9 mouse cellular contexts compared by ENCODE assay signal in genomic region chr7:125576982-125577381, GRCm38 (mm10). TPM values are rescaled to one million over a fixed set of nuclear protein-coding genes. Genes with fewer than 3 reads are reported as not detected.
DNase-seq lines count a peak whose midpoint lies in the region; ATAC-seq lines count a peak whose summit lies in the region.
"Had no signal": no experiment of that assay in that cellular context is flagged by ENCODE, and none has a peak within 500 bp of the region (broad histone marks: within the 10 kb centered on the region; RNA-seq: fewer than 3 reads in every experiment).

No protein-coding gene starts in this region.

- no peaks in the 10 kb centered on the region for H3K9me3 ChIP-seq in neural tube, embryonic 14.5 days (ENCODE audit: control insufficient read depth, low read length)
- no peaks in the 10 kb centered on the region for H3K9me3 ChIP-seq in intestine, embryonic 16.5 days (ENCODE audit: control insufficient read depth, low read length)

- DNase-seq in adrenal gland, adult (ENCODE audit: inconsistent age in 2 of 2, low spot score in 1 of 2): peak; percentile 76 to 92
- no peak for DNase-seq in adrenal gland, adult 8-10 months
- DNase-seq in neural tube, embryonic 10.5 days (ENCODE audit: extremely low spot score, low spot score): no peak
- peak; percentile 81 for DNase-seq in ovary, adult 18-20 months (ENCODE audit: low spot score)
- no peak for DNase-seq in thymus, postnatal 4 days

- H3K36me3 ChIP-seq in neural tube, embryonic 14.5 days (ENCODE audit: control insufficient read depth, insufficient read depth, low read length): no peaks in the 10 kb centered on the region
- no peaks in the 10 kb centered on the region; the same call in 1 of the 2 replicates for H3K36me3 ChIP-seq in intestine, embryonic 16.5 days (ENCODE audit: control insufficient read depth, insufficient read depth, low read length)

- ATAC-seq in neural tube, embryonic 14.5 days (ENCODE audit: low read depth): peak; percentile 52; the same call in 1 of the 2 replicates
- peak; percentile 43 for ATAC-seq in intestine, embryonic 16.5 days
- no peak for ATAC-seq in activated CD4-positive, CD25-positive, alpha-beta regulatory T cell, adult 4 months

- no peaks in the 10 kb centered on the region for H3K27me3 ChIP-seq in neural tube, embryonic 14.5 days (ENCODE audit: control insufficient read depth, insufficient read depth, low read length)
- H3K27me3 ChIP-seq in intestine, embryonic 16.5 days (replicated peaks; ENCODE audit: control insufficient read depth, insufficient read depth, low read length): no peaks in the 10 kb centered on the region

- H3K27ac ChIP-seq in neural tube, embryonic 14.5 days (ENCODE audit: low read depth, low read length): no peak overlapping the region
- H3K27ac ChIP-seq in intestine, embryonic 16.5 days (ENCODE audit: low read length): peak overlapping the region; percentile 49

- H3K4me1 ChIP-seq in neural tube, embryonic 14.5 days (ENCODE audit: control insufficient read depth, insufficient read depth, low read length): peaks cover 11% of the 10 kb centered on the region; the same call in 1 of the 2 replicates
- H3K4me1 ChIP-seq in intestine, embryonic 16.5 days (ENCODE audit: control insufficient read depth, insufficient read depth, low read length): peaks cover 24% of the 10 kb centered on the region

- no peak overlapping the region for H3K4me2 ChIP-seq in neural tube, embryonic 14.5 days (ENCODE audit: low read depth, low read length)
- no peak overlapping the region for H3K4me2 ChIP-seq in intestine, embryonic 16.5 days (ENCODE audit: low read depth, low read length)

- no peak overlapping the region for H3K4me3 ChIP-seq in neural tube, embryonic 14.5 days (ENCODE audit: low read depth, low read length)
- H3K4me3 ChIP-seq in intestine, embryonic 16.5 days (ENCODE audit: low read length): no peak overlapping the region

- WGBS in neural tube, embryonic 14.5 days: 63% methylated on average over 7 of the region's 7 CpGs
- WGBS in intestine, embryonic 16.5 days: 55% methylated on average over 7 of the region's 7 CpGs

- H3K9ac ChIP-seq in neural tube, embryonic 14.5 days (replicated peaks; ENCODE audit: low read depth, low read length): no peak overlapping the region
- peak overlapping the region; percentile 16; the same call in 1 of the 2 replicates for H3K9ac ChIP-seq in intestine, embryonic 16.5 days (ENCODE audit: low read depth, low read length)

RNA-seq across cellular contexts. Expression of gene Il4ra, which starts 25.1 kb away (rescaled TPM):
- total RNA-seq in adrenal gland, adult 8-10 months (2022): 100 to 1,000 TPM in 2 of 4 experiments, 10 to 100 TPM in 2; 33.7 to 203 (median 102) TPM
- polyA plus RNA-seq in neural tube, embryonic 14.5 days (2014; fragmentation: Nextera tagmentation; extraction: Ambion mirVana): 2.4 and 5.1 TPM in 2 replicates
- 12.6 and 14.5 TPM in 2 replicates for polyA plus RNA-seq in intestine, embryonic 16.5 days (2015; fragmentation: Nextera tagmentation; extraction: Ambion mirVana)
- 10 to 100 TPM; 67.8 to 77.8 TPM for polyA plus RNA-seq in activated CD4-positive, CD25-positive, alpha-beta regulatory T cell, adult 4 months (2017; shearing (Covaris generic))

RNA-seq across cellular contexts. Expression of gene Il21r, which starts 26.2 kb away (rescaled TPM):
- total RNA-seq in adrenal gland, adult 8-10 months (2022): 1 to 10 TPM in 2 of 4 experiments, under 1 TPM in 2; 0.70 to 1.6 (median 0.96) TPM
- polyA plus RNA-seq in neural tube, embryonic 14.5 days (2014; fragmentation: Nextera tagmentation; extraction: Ambion mirVana): 0.50 TPM in 1 of 2 replicates, not detected in the other
- polyA plus RNA-seq in intestine, embryonic 16.5 days (2015; fragmentation: Nextera tagmentation; extraction: Ambion mirVana): 0.38 and 0.59 TPM in 2 replicates
- 10 to 100 TPM; 53.6 to 63.4 TPM for polyA plus RNA-seq in activated CD4-positive, CD25-positive, alpha-beta regulatory T cell, adult 4 months (2017; shearing (Covaris generic))
- polyA plus RNA-seq: heart, embryonic 14.5 days had no signal

Comparison
In these comparisons a context has a peak if more than half of its experiments do, and no peak if none do; other contexts are left out.
1. DNase-seq: peak in adrenal gland, adult (2 of 2) and ovary, adult 18-20 months (single experiment); none in adrenal gland, adult 8-10 months (single experiment), neural tube, embryonic 10.5 days (single experiment) and thymus, postnatal 4 days (single experiment).
2. RNA of gene Il21r, which starts 26.2 kb away (polyA plus RNA-seq): 53.6 to 63.4 TPM in activated CD4-positive, CD25-positive, alpha-beta regulatory T cell, adult 4 months; 0.38 to 0.59 TPM in intestine, embryonic 16.5 days and 0.50 TPM in neural tube, embryonic 14.5 days; every median in the first group is over 10 times any median in the second.